Mouse (Mus musculus) left cerebral cortex, postnatal 10 days (tissue): ENCODE measurements around the gene Dlg2. TPM values are rescaled to one million over a fixed set of nuclear protein-coding genes. Genes with fewer than 3 reads are reported as not detected.

ENCODE experiments used
- DNase-seq, 2 experiments: peaks; one replicate each; pipeline ENCODE4 v3.0.0; 2021 to 2022; ENCODE audit warnings: low spot score in 2 of 2, mixed read lengths in 1 of 2; ENCODE audit errors: extremely low spot score in 1 of 2
- intact Hi-C: fragments of 180-260 bp; cut with DNase I; formaldehyde crosslinking; loops from one replicate; pipeline ENCODE4 v1.15.1; 2025
- total RNA-seq, 2 experiments: library from RNA; stranded (reverse); gene quantifications; 2 replicates each; pipeline ENCODE4 v1.2.3; 2021

The Dlg2 gene
- total RNA-seq = 100 to 1,000 TPM; 426 to 445 TPM

DNA sequence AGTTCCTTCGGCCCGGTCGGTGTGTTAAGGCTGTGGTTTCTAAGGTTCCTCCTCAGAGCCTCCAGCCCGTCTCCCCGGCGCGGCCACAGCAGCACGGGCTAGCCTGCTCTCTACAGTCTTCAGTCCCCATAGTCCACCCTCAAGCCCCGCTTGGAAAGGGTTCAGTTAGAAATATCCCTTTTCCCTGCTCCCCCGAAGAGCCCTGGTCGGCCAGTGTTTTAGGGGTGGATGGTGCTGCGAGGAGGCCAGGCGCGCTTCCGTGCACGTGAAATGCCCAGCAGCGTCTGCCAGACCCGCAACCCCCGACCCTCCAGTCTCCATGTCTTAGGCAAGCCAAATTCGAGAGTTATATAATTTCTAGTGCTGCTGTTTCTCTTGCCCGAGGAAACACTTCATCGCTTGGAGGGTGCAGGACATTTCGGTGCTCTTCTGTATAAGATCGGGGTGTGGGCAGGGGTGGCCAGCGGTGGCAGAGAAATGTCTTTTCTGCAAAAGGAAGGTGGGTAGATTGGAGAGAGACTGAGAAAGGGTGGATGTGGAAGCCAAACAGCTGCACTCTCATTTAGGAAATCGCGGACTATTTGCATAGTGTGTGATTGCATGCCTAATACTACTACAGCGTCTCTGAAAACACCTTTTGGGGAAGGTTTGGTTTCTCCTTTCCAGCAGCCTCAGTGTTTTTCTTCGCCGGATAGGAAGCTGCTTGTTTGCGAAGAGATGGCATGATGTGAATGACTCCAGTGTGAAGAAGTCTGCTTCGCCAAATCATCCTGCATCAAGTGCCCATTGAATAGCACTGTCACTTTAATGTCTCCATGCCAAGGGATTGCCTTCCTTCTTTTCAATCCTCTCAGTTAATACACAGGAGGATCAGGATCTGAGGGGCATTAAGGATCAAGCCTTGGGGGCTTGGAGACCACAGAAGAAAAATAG is at the start of gene Dlg2:
Gene Dlg2, plus strand, starts transcription at position 360 of the 933 bp plus-strand sequence.
- intact Hi-C loops = no loop called here
- peak; percentile 22 to 53 for DNase-seq

DNA sequence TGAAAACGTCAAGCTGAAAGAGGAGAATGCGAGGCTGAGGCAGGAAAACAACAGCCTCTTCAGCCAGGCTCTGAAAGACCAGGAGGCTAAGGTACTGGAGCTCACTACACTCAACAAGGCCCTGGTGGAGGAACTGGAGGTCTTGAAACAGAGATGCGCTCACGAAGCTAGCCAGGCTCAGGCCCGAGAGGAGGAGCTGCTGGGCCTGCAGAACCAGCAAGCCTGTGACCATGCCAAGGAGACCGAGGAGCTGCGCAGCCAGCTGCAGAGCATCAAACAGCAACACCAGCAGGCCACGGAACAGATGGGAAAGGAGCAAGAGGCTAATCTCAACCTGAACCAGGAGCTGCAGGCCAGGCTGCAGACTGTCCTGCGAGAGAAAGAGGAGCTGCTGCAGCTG is 49.5 kb upstream of the Dlg2 start:
- no peak for DNase-seq
- intact Hi-C loops = no loop called here

DNA sequence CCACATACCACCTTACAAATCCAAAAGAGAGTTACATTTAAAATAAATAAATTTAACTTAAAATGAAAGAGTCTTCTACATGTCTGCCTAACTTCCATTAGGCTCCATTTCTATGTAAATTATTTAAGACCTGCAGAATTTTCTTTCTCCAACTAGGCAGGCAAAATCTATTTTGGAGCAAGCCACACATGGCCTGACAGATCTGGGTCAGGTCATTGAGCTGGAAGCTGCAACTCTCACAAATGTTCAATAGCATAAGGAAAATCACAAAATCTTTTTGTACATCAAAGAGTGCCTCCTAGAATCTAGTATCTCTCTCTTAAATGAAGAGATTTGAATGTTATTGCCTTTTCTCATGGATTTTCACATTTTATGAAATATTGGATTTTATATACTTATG is 44.3 kb upstream of the Dlg2 start:
- intact Hi-C loops = no loop called here
- no peak for DNase-seq

GRCm38 (mm10) chr7:90440044-90440443 is 36.4 kb upstream of the Dlg2 start:
- intact Hi-C loops = no loop called here
- no peak for DNase-seq

- intact Hi-C loops = no loop called here
- DNase-seq = no peak
Observed at GRCm38 (mm10) chr7:90442070-90442469, 34.4 kb upstream of the Dlg2 start.

DNA sequence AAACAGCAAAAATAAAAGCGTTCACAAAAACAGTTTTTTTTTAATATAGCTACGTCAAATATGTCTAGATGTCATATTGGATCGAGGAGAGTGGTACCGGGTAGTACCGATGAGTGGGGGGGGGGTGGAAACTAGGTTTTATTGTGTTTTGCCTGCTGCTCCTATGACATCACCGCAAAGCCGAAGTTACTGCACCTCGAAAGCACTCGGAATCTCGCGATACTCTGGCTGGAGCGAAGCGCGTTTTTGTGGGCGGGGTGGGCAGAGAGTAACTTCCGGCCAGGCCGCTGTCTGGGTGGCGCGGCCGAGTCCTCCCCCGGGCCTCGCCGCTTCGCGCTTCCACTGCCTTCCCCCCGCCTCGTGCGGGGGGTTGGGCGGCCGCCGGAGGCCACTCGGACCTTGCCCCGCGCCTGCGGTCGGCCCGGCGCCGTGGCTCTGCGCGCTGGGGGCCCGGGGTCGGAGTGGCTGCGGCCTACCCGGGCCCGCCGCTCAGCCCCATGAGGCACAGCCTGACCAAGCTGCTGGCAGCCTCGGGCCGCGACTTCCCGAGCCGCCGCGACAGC is 33.9 kb upstream of the Dlg2 start, which contains the start of gene Crebzf:
Gene Crebzf, plus strand, starts transcription at position 212 of the 563 bp plus-strand sequence.
- DNase-seq = peak; percentile 96 to 98
- intact Hi-C loops = no loop called here

GRCm38 (mm10) chr7:90443101-90444091 is 33.1 kb upstream of the Dlg2 start:
- intact Hi-C loops = no loop called here
- peak; percentile 54 to 89 for DNase-seq

DNA sequence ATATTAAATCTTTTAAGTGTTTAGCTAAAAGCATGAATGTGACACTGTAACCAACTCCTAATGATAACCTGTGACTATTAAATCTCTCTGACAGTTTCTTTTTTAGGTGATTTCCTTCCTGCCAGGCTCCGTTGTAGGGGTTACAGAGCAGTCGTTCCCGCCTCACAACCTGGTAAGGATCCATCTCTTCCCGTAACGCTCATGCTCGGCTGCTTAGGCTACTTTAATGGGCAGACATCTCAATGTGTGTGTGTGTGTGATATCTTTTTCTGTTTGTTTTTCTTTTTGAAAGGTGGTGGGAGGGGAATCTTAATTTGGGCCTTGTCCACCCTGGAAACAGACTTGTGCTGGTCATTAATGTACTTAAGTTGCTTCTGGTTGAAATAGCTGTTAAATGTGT is 32.3 kb upstream of the Dlg2 start:
- no peak for DNase-seq
- intact Hi-C loops = no loop called here

GRCm38 (mm10) chr7:90456149-90456844 is 20.2 kb upstream of the Dlg2 start:
- intact Hi-C loops = no loop called here
- no peak for DNase-seq

DNA sequence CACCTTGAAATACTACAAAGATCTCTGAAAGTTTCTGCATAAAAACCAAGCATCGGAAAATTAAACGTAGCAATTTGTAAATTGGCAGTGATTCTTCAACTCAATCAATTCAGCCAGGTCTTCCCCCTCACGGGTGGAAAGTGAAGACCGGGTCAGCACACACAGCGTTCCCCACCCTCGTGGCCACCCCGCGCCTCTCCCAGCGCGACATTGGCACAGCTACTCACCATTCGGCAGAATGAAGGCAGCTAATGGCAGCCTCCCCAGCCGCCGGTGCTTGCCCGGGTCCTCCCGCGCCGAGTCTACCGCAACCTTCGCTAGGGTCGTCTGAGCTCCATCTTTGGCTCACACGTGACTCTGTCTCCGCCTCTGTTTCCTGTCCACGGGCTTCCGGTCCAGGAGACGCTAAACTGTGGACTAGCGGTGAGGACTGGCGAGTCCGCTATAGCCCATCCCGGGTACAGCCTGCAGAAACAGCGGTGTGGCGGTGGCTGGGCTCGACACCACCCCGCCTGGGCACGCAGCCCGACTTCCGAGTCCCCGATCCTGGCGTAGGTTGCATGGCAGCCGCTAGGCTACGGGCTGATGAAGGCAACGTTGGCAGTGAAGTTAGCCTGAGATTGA is 19.5 kb upstream of the Dlg2 start, which contains the start of gene Tmem126a:
Gene Tmem126a, minus strand, starts transcription at position 385 of the 624 bp plus-strand sequence.
- peak; percentile 85 to 92 for DNase-seq
- intact Hi-C loops = no loop called here

DNA sequence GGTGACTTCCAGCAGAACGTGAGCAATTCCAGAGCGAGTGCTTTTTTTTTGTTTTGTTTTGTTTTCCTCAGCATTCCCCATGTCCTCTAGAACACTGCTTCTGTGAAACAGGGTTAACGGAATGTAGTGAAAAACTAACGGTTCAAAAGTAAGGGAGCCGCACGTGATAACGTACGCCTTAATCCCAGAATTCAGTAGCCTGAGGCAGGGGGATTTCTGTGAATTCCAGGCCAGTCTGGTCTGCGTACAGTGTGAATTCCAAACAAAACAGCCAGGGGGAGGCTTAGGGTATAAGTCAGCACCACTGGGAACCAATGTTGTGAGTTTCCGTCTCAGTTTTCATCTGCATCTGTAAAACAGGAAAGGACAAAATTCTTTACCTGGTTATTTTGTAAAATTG is 19.0 kb upstream of the Dlg2 start:
- DNase-seq = no peak
- intact Hi-C loops = no loop called here

DNA sequence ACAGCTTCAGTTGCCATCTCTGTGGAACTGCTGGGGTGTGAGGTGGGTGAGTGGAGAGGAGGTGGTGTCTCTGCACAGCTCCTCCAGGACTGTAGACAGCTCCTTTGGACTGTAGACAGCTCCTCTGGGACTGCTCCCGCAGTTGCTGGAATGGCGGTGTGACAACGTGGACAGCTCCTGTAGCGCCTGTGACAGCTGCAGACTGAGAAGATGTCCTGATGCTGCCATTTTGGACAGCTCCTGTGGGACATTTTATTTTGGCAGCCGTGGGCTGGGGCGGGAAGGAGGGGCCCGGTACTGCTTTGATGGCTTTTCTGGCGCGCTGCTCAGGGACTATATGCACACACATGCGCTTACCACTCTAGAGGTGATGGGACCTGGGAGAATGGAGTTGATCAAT is 16.1 kb upstream of the Dlg2 start:
- no peak for DNase-seq

GRCm38 (mm10) chr7:90460930-90461329 is 15.5 kb upstream of the Dlg2 start:
- intact Hi-C loops = no loop called here
- DNase-seq = peak in 1 of 2 experiments; percentile 43

More for the DNA sequence above, 16.1 kb upstream of the Dlg2 start:
- intact Hi-C loops = no loop called here

GRCm38 (mm10) chr7:90461441-90461840 is 15.0 kb upstream of the Dlg2 start:
- intact Hi-C loops = no loop called here
- DNase-seq = no peak

DNA sequence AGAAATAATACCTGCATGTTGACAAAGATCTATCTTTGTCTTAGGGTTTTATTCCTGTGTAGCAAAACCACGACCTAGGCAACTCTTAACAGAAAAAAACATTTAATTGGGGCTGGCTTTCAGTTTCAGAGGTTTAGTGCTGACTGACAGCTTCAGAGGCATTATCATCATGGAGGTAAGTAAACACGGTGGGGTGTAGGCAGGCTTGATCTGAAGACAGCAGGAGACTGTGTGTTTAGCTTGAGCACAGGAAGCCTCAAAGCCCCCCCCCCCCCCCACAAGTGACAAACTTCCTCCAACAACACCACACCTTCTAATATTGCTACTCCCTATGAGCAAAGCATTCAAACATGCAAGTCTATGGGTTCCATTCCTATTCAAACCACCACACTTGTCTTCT is 3.0 kb upstream of the Dlg2 start:
- intact Hi-C loops = no loop called here
- DNase-seq = no peak

GRCm38 (mm10) chr7:90475793-90476312 is 619 bp upstream of the Dlg2 start, which contains the start of gene Tmem126b:
Tmem126b (minus strand) TSS chr7:90476001.
- peak; percentile 98 to 99 for DNase-seq
- intact Hi-C loops = no loop called here

- intact Hi-C loops = no loop called here
- DNase-seq = no peak
Observed at GRCm38 (mm10) chr7:90482607-90483006, 6.1 kb downstream of the Dlg2 start.

- intact Hi-C loops = no loop called here
- no peak for DNase-seq
Observed at GRCm38 (mm10) chr7:90508124-90508523, 31.7 kb downstream of the Dlg2 start.
